Mouse (Mus musculus) liver, embryonic 14.5 days (tissue): ENCODE measurements around the gene Vmn2r7. TPM values are rescaled to one million over a fixed set of nuclear protein-coding genes. Genes with fewer than 3 reads are reported as not detected.
"Not testable (repeated sequence)": the region's sequence is repeated elsewhere in the genome, so short reads cannot be mapped to it uniquely, and the experiment has no call there.

Experiments
- ATAC-seq: fragments of 200-750 bp; cut with Nextera tagmentation; 2 replicates; pipeline ENCODE4 v1.8.0; 2017; ENCODE audit warnings: moderate number of reproducible peaks, mild to moderate bottlenecking, moderate library complexity; ENCODE audit not compliant: insufficient read depth
- DNase-seq, 3 experiments: peaks; one replicate each; pipeline ENCODE4 v3.0.0-alpha.2; 2012 to 2013; ENCODE audit warnings: low read depth in 3 of 3, low spot score in 3 of 3
- H3K27ac ChIP-seq: fragments of 300-500 bp; sonication (generic); 2 replicates; pipeline ENCODE4 v1.5.1; 2014; ENCODE audit warnings: moderate library complexity, mild to moderate bottlenecking, control low read depth, inconsistent platforms
- H3K27me3 ChIP-seq: fragments of 300-500 bp; sonication (generic); 2 replicates; pipeline ENCODE4 v1.6.1; 2014; ENCODE audit warnings: mild to moderate bottlenecking, low read length, moderate library complexity; ENCODE audit not compliant: control insufficient read depth, insufficient read depth
- H3K36me3 ChIP-seq: fragments of 300-500 bp; sonication (generic); replicated peaks from 2 replicates; pipeline ENCODE4 v1.6.1; 2014; ENCODE audit warnings: low read depth; ENCODE audit not compliant: control insufficient read depth, insufficient read depth
- H3K4me1 ChIP-seq, 2 experiments: fragments of 200-500 bp in 1 of 2; fragments of 300-500 bp in 1 of 2; sonication (generic) in 1 of 2; replicated peaks; 2 replicates each; pipeline ENCODE4 v1.6.1; 2012 to 2014; ENCODE audit warnings: antibody characterized with exemption in 1 of 2, inconsistent platforms in 1 of 2, low read length in 1 of 2; ENCODE audit not compliant: control insufficient read depth in 2 of 2, insufficient read depth in 2 of 2
- H3K4me2 ChIP-seq: fragments of 300-500 bp; sonication (generic); 2 replicates; pipeline ENCODE4 v1.6.1; 2014; ENCODE audit warnings: low read depth, mild to moderate bottlenecking, control low read depth, moderate library complexity
- H3K4me3 ChIP-seq, 2 experiments: fragments of 200-500 bp in 1 of 2; fragments of 300-500 bp in 1 of 2; sonication (generic) in 1 of 2; 2 replicates each; pipeline ENCODE4 v1.5.1; 2012 to 2014; ENCODE audit warnings: low read depth in 2 of 2, low read length in 2 of 2, mild to moderate bottlenecking in 2 of 2, control low read depth in 1 of 2, inconsistent platforms in 1 of 2, moderate library complexity in 1 of 2; ENCODE audit not compliant: insufficient read depth in 1 of 2
- H3K9ac ChIP-seq: fragments of 300-500 bp; sonication (generic); replicated peaks from 2 replicates; pipeline ENCODE4 v1.6.1; 2014; ENCODE audit warnings: mild to moderate bottlenecking, control low read depth, moderate library complexity
- H3K9me3 ChIP-seq: fragments of 300-500 bp; sonication (generic); 2 replicates; pipeline ENCODE4 v1.6.1; 2016; ENCODE audit warnings: low read length, mixed read lengths; ENCODE audit not compliant: control insufficient read depth
- CTCF ChIP-seq: IDR thresholded peaks from 2 replicates; pipeline ENCODE4 v1.5.1; 2016; ENCODE audit warnings: antibody characterized with exemption, low read depth, control low read depth
- EP300 ChIP-seq: IDR thresholded peaks from 2 replicates; pipeline ENCODE4 v1.6.1; 2016; ENCODE audit warnings: antibody characterized with exemption, low read depth
- WGBS: fragments of 180-500 bp; shearing (Covaris S2); extraction: QIAGEN DNeasy Blood & Tissue Kit; methylation state at CpG from one replicate; pipeline ENCODE4 v1.1.7; 2014; ENCODE audit not compliant: insufficient replicate concordance; 5-methylcytosine and 5-hydroxymethylcytosine counted together
- polyA plus RNA-seq, 2 experiments: library from polyadenylated mRNA; depleted of rRNA in 1 of 2; stranded (reverse) in 1 of 2; unstranded in 1 of 2; fragments of >200 nt; fragmentation: Nextera tagmentation in 1 of 2; extraction: Ambion mirVana in 1 of 2; gene quantifications; 2 replicates each; pipeline versions ENCODE4 v1.2.1 to v1.2.3; 2012 to 2014

The Vmn2r7 gene
- polyA plus RNA-seq (2012; rRNA removed) (not detected in 2 replicates), polyA plus RNA-seq (2014; fragmentation: Nextera tagmentation; extraction: Ambion mirVana) (not detected in 2 replicates)

- not testable (repeated sequence) for DNase-seq, H3K9me3 ChIP-seq, H3K4me2 ChIP-seq, H3K27me3 ChIP-seq, H3K27ac ChIP-seq, ATAC-seq, H3K4me3 ChIP-seq, H3K4me1 ChIP-seq, H3K36me3 ChIP-seq, H3K9ac ChIP-seq
- WGBS, result 59% methylated on average over 2 of the region's 3 CpGs
These were observed at the start of gene Vmn2r7 for GRCm38 (mm10) chr3:64844665-64845064. TSS of gene Vmn2r7 (minus strand) at chr3:64844765.

- 36% methylated on average over 1 of the region's 1 CpGs for WGBS
- DNase-seq (no peak), ATAC-seq (no peak)
- H3K4me1 ChIP-seq, result no peaks in the 10 kb centered on the region
- H3K9ac ChIP-seq, result no peak overlapping the region
- no peak overlapping the region for H3K27ac ChIP-seq
- no peak overlapping the region for H3K4me3 ChIP-seq
- H3K4me2 ChIP-seq, result no peak overlapping the region
- no peaks in the 10 kb centered on the region for H3K36me3 ChIP-seq
- TF ChIP-seq CTCF (no peak), EP300 (no peak)
- no peaks in the 10 kb centered on the region for H3K9me3 ChIP-seq
- H3K27me3 ChIP-seq, result no peaks in the 10 kb centered on the region
These were observed 45.2 kb upstream of the Vmn2r7 start for GRCm38 (mm10) chr3:64889725-64890124.

- WGBS, result 46% methylated on average over 3 of the region's 3 CpGs
- Histone ChIP-seq H3K4me3 (no peak overlapping the region), H3K4me1 (no peaks in the 10 kb centered on the region), H3K36me3 (no peaks in the 10 kb centered on the region), H3K27me3 (no peaks in the 10 kb centered on the region), H3K4me2 (no peak overlapping the region), H3K9ac (no peak overlapping the region), H3K27ac (no peak overlapping the region), H3K9me3 (no peaks in the 10 kb centered on the region)
- TF ChIP-seq EP300 (no peak), CTCF (no peak)
- DNase-seq (no peak), ATAC-seq (no peak)
These were observed 33.8 kb upstream of the Vmn2r7 start for GRCm38 (mm10) chr3:64878199-64878977.

GRCm38 (mm10) chr3:64876669-64877068, 32.1 kb upstream of the Vmn2r7 start:
- Histone ChIP-seq H3K9me3 (no peaks in the 10 kb centered on the region), H3K4me1 (no peaks in the 10 kb centered on the region), H3K36me3 (no peaks in the 10 kb centered on the region), H3K4me3 (no peak overlapping the region), H3K27ac (no peak overlapping the region), H3K9ac (no peak overlapping the region), H3K27me3 (no peaks in the 10 kb centered on the region), H3K4me2 (no peak overlapping the region)
- ATAC-seq, result no peak
- no peak for DNase-seq
- no peak for TF ChIP-seq EP300
- 38% methylated on average over 1 of the region's 1 CpGs for WGBS

GRCm38 (mm10) chr3:64842881-64843280, 1.7 kb downstream of the Vmn2r7 start:
- Histone ChIP-seq H3K27me3 (no peaks in the 10 kb centered on the region), H3K36me3 (no peaks in the 10 kb centered on the region), H3K9me3 (no peaks in the 10 kb centered on the region), H3K4me3 (no peak overlapping the region), H3K4me1 (no peaks in the 10 kb centered on the region), H3K27ac (no peak overlapping the region), H3K9ac (no peak overlapping the region), H3K4me2 (no peak overlapping the region)
- TF ChIP-seq EP300 (no peak), CTCF (no peak)
- no peak for ATAC-seq
- DNase-seq, result no peak
- 27% methylated on average over 2 of the region's 2 CpGs for WGBS
